Mouse (Mus musculus) ovary, adult 18-20 months (tissue): ENCODE results near the gene Cpn2.

Source experiments
- DNase-seq: peaks from one replicate; pipeline ENCODE4 v3.0.0; 2022; ENCODE audit warnings: low spot score, mixed read lengths

Cpn2 gene

GRCm38 (mm10) chr16:30267359-30267758 lies at the start of gene Cpn2:
Cpn2 (minus strand) TSS chr16:30267499.
- DNase-seq = no peak

GRCm38 (mm10) chr16:30314236-30314635 lies 46.9 kb upstream of the Cpn2 start:
- no peak for DNase-seq

GRCm38 (mm10) chr16:30310647-30311046 lies 43.3 kb upstream of the Cpn2 start, which contains the start of gene Gp5:
Gp5 (minus strand) TSS chr16:30310779.
- no peak for DNase-seq

GRCm38 (mm10) chr16:30310171-30310515 lies 42.8 kb upstream of the Cpn2 start:
- no peak for DNase-seq

GRCm38 (mm10) chr16:30309395-30310170 lies 42.3 kb upstream of the Cpn2 start:
- DNase-seq = no peak

GRCm38 (mm10) chr16:30308616-30309394 lies 41.5 kb upstream of the Cpn2 start:
- DNase-seq = no peak

- DNase-seq = no peak
Measured at GRCm38 (mm10) chr16:30307961-30308615, 40.8 kb upstream of the Cpn2 start.

- DNase-seq = no peak
Measured at GRCm38 (mm10) chr16:30307306-30307705, 40.0 kb upstream of the Cpn2 start.

- DNase-seq = no peak
Measured at GRCm38 (mm10) chr16:30306102-30306501, 38.8 kb upstream of the Cpn2 start.

GRCm38 (mm10) chr16:30304236-30304635 lies 36.9 kb upstream of the Cpn2 start:
- no peak for DNase-seq

GRCm38 (mm10) chr16:30303411-30303810 lies 36.1 kb upstream of the Cpn2 start:
- no peak for DNase-seq

GRCm38 (mm10) chr16:30302686-30303085 lies 35.4 kb upstream of the Cpn2 start:
- no peak for DNase-seq

- no peak for DNase-seq
Measured at GRCm38 (mm10) chr16:30299711-30300277, 32.5 kb upstream of the Cpn2 start.

GRCm38 (mm10) chr16:30297450-30297849 lies 30.2 kb upstream of the Cpn2 start:
- DNase-seq = no peak

- no peak for DNase-seq
Measured at GRCm38 (mm10) chr16:30296601-30297275, 29.4 kb upstream of the Cpn2 start.

GRCm38 (mm10) chr16:30295106-30295505 lies 27.8 kb upstream of the Cpn2 start:
- no peak for DNase-seq

- no peak for DNase-seq
Measured at GRCm38 (mm10) chr16:30290436-30290835, 23.1 kb upstream of the Cpn2 start.

- no peak for DNase-seq
Measured at GRCm38 (mm10) chr16:30285701-30286100, 18.4 kb upstream of the Cpn2 start.

- DNase-seq = no peak
Measured at GRCm38 (mm10) chr16:30283743-30284337, 16.5 kb upstream of the Cpn2 start.

- DNase-seq = no peak
Measured at GRCm38 (mm10) chr16:30282844-30283495, 15.7 kb upstream of the Cpn2 start, which contains the start of gene Lrrc15. Lrrc15 (minus strand) TSS chr16:30283256.
